Mouse (Mus musculus) stomach, postnatal 0 days (tissue): Measurements from ENCODE around the gene Guca2a. TPM values are rescaled to one million over a fixed set of nuclear protein-coding genes. Genes with fewer than 3 reads are reported as not detected.
"Not testable (repeated sequence)": the region's sequence is repeated elsewhere in the genome, so short reads cannot be mapped to it uniquely, and the experiment has no call there.

Source experiments
- ATAC-seq: fragments of 200-750 bp; cut with Nextera tagmentation; 2 replicates; pipeline ENCODE4 v1.8.0; 2017; ENCODE audit not compliant: low FRiP score, low TSS enrichment
- DNase-seq: peaks from one replicate; pipeline ENCODE4 v3.0.0-alpha.2; 2016; ENCODE audit warnings: low spot score
- H3K27ac ChIP-seq: fragments of 300-500 bp; sonication (generic); replicated peaks from 2 replicates; pipeline ENCODE4 v1.5.1; 2014; ENCODE audit warnings: mild to moderate bottlenecking, control low read depth
- H3K27me3 ChIP-seq: fragments of 300-500 bp; sonication (generic); 2 replicates; pipeline ENCODE4 v1.6.1; 2014; ENCODE audit warnings: low read length; ENCODE audit not compliant: control insufficient read depth, insufficient read depth
- H3K36me3 ChIP-seq: fragments of 300-500 bp; sonication (generic); 2 replicates; pipeline ENCODE4 v1.6.1; 2014; ENCODE audit warnings: low read length, mixed read lengths; ENCODE audit not compliant: control insufficient read depth, insufficient read depth
- H3K4me1 ChIP-seq: fragments of 300-500 bp; sonication (generic); replicated peaks from 2 replicates; pipeline ENCODE4 v1.6.1; 2014; ENCODE audit warnings: antibody characterized with exemption; ENCODE audit not compliant: control insufficient read depth, insufficient read depth
- H3K4me2 ChIP-seq: fragments of 300-500 bp; sonication (generic); replicated peaks from 2 replicates; pipeline ENCODE4 v1.6.1; 2014; ENCODE audit warnings: low read depth, mild to moderate bottlenecking, control low read depth, moderate library complexity
- H3K4me3 ChIP-seq: fragments of 300-500 bp; sonication (generic); 2 replicates; pipeline ENCODE4 v1.5.1; 2014; ENCODE audit warnings: low read depth, low read length, control low read depth
- H3K9ac ChIP-seq: fragments of 300-500 bp; sonication (generic); 2 replicates; pipeline ENCODE4 v1.6.1; 2014; ENCODE audit warnings: mild to moderate bottlenecking, low read length, control low read depth, mixed read lengths
- H3K9me3 ChIP-seq: fragments of 300-500 bp; sonication (generic); 2 replicates; pipeline ENCODE4 v1.6.1; 2016; ENCODE audit warnings: low read length; ENCODE audit not compliant: control insufficient read depth
- CTCF ChIP-seq: IDR thresholded peaks from 2 replicates; pipeline ENCODE4 v1.5.1; 2016; ENCODE audit warnings: antibody characterized with exemption, low read depth, mild to moderate bottlenecking, moderate library complexity
- EP300 ChIP-seq: optimal IDR thresholded peaks from 2 replicates; pipeline ENCODE3; 2016; ENCODE audit warnings: antibody characterized with exemption
- WGBS: fragments of 180-500 bp; shearing (Covaris S2); extraction: QIAGEN DNeasy Blood & Tissue Kit; methylation state at CpG from one replicate; pipeline ENCODE4 v1.1.7; 2014; 5-methylcytosine and 5-hydroxymethylcytosine counted together
- polyA plus RNA-seq: library from polyadenylated mRNA; unstranded; fragments of >200 nt; fragmentation: Nextera tagmentation; extraction: Ambion mirVana; gene quantifications from 2 replicates; pipeline ENCODE4 v1.2.1, GENCODE M21; 2015

Gene Guca2a
- polyA plus RNA-seq, 1 experiment from 2014 or later = 1.0 TPM

- peaks cover 20% of the 10 kb centered on the region for H3K36me3 ChIP-seq
- no peak overlapping the region for H3K4me2 ChIP-seq
- ATAC-seq (no peak), DNase-seq (no peak)
- no peaks in the 10 kb centered on the region for H3K27me3 ChIP-seq
- TF ChIP-seq EP300 (no peak), CTCF (no peak)
- no peak overlapping the region for H3K9ac ChIP-seq
- H3K9me3 ChIP-seq = no peaks in the 10 kb centered on the region
- H3K4me1 ChIP-seq = no peaks in the 10 kb centered on the region
- no peak overlapping the region for H3K4me3 ChIP-seq
- WGBS = 85% methylated on average over 4 of the region's 4 CpGs
- H3K27ac ChIP-seq = no peak overlapping the region
Observed at GRCm38 (mm10) chr4:119627317-119627716, 10.2 kb upstream of the Guca2a start.

GRCm38 (mm10) chr4:119628363-119628762 is 9.1 kb upstream of the Guca2a start:
- ATAC-seq, H3K9ac ChIP-seq, H3K27ac ChIP-seq, H3K4me2 ChIP-seq, H3K4me1 ChIP-seq, H3K9me3 ChIP-seq, DNase-seq, H3K4me3 ChIP-seq, H3K27me3 ChIP-seq: not testable (repeated sequence)
- 77% methylated on average over 3 of the region's 4 CpGs for WGBS
- peaks cover 13% of the 10 kb centered on the region for H3K36me3 ChIP-seq
- TF ChIP-seq CTCF = peak; percentile 50

GRCm38 (mm10) chr4:119631115-119631919 is 6.2 kb upstream of the Guca2a start:
- TF ChIP-seq CTCF = peak; percentile 86
- no peak for TF ChIP-seq EP300
- H3K9ac ChIP-seq = no peak overlapping the region
- DNase-seq (peak; percentile 64), ATAC-seq (peak; percentile 76)
- no peaks in the 10 kb centered on the region for H3K9me3 ChIP-seq
- H3K27ac ChIP-seq = no peak overlapping the region; the same call in 1 of the 2 replicates
- no peak overlapping the region for H3K4me3 ChIP-seq
- H3K4me1 ChIP-seq = no peaks in the 10 kb centered on the region
- H3K36me3 ChIP-seq = peaks cover 10% of the 10 kb centered on the region; the same call in 1 of the 2 replicates
- no peak overlapping the region for H3K4me2 ChIP-seq
- no peaks in the 10 kb centered on the region for H3K27me3 ChIP-seq
- 35% methylated on average over 11 of the region's 11 CpGs for WGBS

GRCm38 (mm10) chr4:119632721-119633120 is 4.8 kb upstream of the Guca2a start:
- H3K9me3 ChIP-seq = no peaks in the 10 kb centered on the region
- H3K4me2 ChIP-seq = no peak overlapping the region
- no peaks in the 10 kb centered on the region for H3K4me1 ChIP-seq
- no peak overlapping the region for H3K9ac ChIP-seq
- no peaks in the 10 kb centered on the region for H3K27me3 ChIP-seq
- H3K27ac ChIP-seq = no peak overlapping the region
- H3K36me3 ChIP-seq = peaks cover 10% of the 10 kb centered on the region; the same call in 1 of the 2 replicates
- ATAC-seq (no peak), DNase-seq (no peak)
- WGBS = 71% methylated on average over 7 of the region's 7 CpGs
- no peak overlapping the region for H3K4me3 ChIP-seq
- TF ChIP-seq EP300 = no peak
- TF ChIP-seq CTCF = no peak

GRCm38 (mm10) chr4:119633342-119633741 is 4.2 kb upstream of the Guca2a start:
- H3K27me3 ChIP-seq = no peaks in the 10 kb centered on the region
- peaks cover 10% of the 10 kb centered on the region; the same call in 1 of the 2 replicates for H3K36me3 ChIP-seq
- WGBS = 60% methylated on average over 7 of the region's 7 CpGs
- no peak for ATAC-seq
- TF ChIP-seq CTCF (no peak), EP300 (no peak)
- DNase-seq = no peak
- no peak overlapping the region for H3K4me2 ChIP-seq
- no peak overlapping the region for H3K9ac ChIP-seq
- no peak overlapping the region for H3K27ac ChIP-seq
- no peaks in the 10 kb centered on the region for H3K9me3 ChIP-seq
- no peak overlapping the region for H3K4me3 ChIP-seq
- no peaks in the 10 kb centered on the region for H3K4me1 ChIP-seq

- H3K27me3 ChIP-seq = no peaks in the 10 kb centered on the region
- DNase-seq = no peak
- H3K4me1 ChIP-seq = no peaks in the 10 kb centered on the region
- no peak for TF ChIP-seq EP300
- H3K9ac ChIP-seq = no peak overlapping the region
- ATAC-seq = no peak
- H3K4me3 ChIP-seq = no peak overlapping the region
- H3K4me2 ChIP-seq = no peak overlapping the region
- 74% methylated on average over 3 of the region's 3 CpGs for WGBS
- no peak overlapping the region for H3K27ac ChIP-seq
- H3K9me3 ChIP-seq = no peaks in the 10 kb centered on the region
- peaks cover 10% of the 10 kb centered on the region; the same call in 1 of the 2 replicates for H3K36me3 ChIP-seq
Observed at GRCm38 (mm10) chr4:119633948-119634347, 3.6 kb upstream of the Guca2a start.
